Mouse (Mus musculus): ENCODE measurements around the gene Nrm. TPM values are rescaled to one million over a fixed set of nuclear protein-coding genes. Genes with fewer than 3 reads are reported as not detected.
"Not testable (repeated sequence)": the region's sequence is repeated elsewhere in the genome, so short reads cannot be mapped to it uniquely, and the experiment has no call there.

Gene Nrm
- total RNA-seq, 2 experiments from 2014 or later, result 82.8 to 114 TPM

DNA sequence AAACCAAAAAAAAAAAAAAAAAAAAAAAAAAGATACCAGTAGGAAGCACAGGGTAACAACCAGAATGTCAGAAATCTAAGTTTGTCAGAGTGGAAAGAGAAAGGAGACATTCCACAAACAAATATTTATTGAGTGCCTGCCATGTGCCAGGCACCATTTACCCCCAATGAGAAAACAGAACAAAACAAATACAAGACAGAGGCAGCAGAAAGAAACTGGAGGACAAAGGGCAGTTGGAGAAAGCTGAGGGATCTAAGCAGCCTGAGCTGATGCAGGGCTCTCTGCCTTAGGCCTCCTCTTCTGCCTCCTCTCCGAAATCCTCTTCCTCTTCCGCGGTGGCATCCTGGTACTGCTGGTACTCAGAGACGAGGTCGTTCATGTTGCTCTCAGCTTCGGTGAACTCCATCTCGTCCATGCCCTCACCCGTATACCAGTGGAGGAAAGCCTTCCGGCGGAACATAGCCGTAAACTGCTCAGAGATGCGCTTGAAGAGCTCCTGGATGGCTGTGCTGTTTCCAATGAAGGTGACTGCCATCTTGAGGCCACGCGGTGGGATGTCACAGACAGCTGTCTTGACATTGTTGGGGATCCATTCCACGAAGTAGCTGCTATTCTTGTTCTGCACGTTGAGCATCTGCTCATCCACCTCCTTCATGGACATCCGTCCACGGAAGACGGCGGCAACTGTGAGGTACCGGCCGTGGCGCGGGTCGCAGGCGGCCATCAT is 26.3 kb upstream of the Nrm start:
- no peak for ATAC-seq (ENCODE audit: poor library complexity, severe bottlenecking)

DNA sequence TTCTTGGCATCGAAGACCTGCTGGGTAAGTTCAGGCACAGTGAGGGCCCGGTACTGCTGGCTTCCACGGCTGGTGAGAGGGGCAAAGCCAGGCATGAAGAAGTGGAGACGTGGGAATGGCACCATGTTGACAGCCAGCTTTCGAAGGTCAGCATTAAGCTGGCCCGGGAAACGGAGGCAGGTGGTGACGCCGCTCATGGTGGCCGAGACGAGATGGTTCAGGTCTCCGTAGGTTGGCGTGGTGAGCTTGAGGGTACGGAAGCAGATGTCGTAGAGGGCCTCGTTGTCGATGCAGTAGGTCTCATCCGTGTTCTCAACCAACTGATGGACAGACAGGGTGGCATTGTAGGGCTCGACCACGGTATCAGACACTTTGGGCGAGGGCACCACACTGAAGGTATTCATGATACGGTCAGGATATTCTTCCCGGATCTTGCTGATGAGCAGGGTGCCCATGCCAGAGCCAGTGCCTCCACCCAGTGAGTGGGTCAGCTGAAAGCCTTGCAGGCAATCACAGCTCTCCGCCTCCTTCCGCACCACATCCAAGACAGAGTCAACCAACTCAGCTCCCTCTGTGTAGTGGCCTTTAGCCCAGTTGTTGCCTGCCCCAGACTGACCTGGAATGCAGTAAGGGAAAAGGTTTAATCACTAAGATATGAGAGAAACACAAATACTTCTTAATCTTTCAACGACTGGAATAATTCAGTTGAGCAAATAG is 25.5 kb upstream of the Nrm start:
- no peak for ATAC-seq (ENCODE audit: poor library complexity, severe bottlenecking)

DNA sequence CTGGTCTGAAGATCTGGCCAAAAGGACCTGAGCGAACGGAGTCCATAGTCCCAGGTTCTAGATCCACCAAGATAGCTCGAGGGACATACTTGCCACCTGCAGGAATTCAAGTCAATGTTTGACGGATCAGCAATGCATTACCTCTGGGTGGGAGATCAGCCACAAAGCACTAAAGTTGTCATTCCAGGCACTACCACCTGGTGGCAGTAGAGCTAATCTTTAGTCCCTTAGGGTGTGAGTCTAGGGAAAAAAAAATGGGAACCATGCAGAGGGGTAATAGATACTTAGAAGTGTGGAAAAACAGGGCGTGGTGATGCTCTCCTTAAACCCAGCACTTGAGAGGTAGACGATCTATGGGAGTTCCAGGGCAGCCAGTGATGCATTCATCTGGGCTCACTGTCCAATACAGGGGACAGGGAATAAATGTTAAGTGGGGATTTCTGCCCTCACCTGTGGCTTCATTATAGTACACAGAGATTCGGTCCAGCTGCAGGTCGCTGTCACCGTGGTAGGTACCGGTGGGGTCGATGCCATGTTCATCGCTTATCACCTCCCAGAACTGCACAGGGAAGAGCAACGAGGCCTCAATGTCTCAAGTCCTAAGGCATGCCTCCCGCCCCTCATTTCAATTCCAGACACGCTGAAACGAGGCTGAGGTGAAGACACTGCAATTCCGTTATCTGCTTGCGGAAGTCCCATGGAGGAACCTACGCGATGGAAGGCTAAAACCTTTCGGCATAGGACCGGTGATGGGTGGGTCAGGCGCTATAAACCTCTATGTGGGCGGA is 24.7 kb upstream of the Nrm start:
- ATAC-seq (ENCODE audit: poor library complexity, severe bottlenecking), result peak; percentile 38

DNA sequence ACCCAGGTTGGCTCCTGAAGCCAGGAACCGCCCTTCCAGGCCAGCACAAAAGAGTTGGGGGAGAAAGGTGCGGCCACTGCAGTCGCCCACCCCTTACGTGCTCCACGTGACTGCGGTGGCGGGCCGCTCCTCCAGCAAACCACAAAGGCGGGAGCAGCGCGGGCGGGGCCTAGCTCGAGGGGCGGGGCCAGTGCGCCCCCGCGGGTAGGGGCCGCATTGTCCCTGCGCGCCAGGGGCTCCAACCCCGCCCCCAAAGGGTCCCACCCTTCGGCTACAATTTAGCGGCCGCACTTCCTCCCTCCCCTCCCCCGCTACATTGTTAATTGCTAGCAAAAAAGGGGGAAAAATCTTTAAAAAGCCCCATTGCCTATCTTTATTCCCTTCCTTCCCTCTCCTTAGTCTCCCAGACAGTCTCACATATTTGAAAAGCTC is 24.1 kb upstream of the Nrm start:
- ATAC-seq (ENCODE audit: poor library complexity, severe bottlenecking), result peak; percentile 9; the same call in 1 of the 2 replicates

DNA sequence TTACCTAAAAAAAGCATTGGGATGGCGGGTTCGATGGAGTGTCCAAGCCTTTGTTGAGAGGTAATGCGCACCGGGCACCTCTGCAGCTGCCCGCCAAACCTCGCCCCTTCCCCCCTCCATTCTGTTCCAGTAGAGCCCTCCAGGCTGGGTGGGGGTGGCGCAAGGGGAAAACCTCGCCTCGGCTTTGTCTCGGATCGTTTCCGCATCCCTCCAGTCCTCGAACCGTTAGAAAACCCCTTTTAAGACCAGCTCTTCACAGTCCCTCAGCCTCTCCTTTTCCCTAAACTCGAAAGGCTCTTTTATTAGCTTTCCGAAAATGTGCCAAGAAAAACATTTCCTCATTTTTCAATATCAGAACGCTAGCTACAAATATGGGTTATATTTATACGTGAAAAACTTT is 23.6 kb upstream of the Nrm start:
- ATAC-seq (ENCODE audit: poor library complexity, severe bottlenecking), result no peak

DNA sequence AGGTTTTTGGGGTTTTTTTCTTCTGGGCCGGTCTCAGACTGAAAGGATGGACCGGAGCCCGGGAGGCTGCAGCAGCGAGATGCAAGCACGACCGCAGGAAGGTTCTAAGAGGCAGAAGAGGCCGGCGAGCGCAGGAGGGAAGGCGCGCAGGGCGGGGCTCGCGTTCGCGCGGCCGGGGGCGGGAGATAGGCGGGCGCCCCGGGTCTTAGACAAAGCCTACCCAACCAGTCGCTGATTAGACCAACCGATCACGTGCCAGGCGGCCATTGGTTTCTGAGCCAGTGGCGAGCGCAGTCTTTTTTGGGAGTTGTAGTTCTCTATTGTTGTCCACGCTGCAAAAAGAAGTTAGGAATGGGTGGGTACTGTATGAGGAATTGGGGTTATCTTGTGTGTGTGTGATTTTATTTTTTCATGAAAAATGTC is 23.0 kb upstream of the Nrm start, which contains the start of gene Tubb5:
Tubb5 (minus strand) TSS at position 185 of the 423 bp plus-strand sequence.
- peak; percentile 61 for ATAC-seq (ENCODE audit: poor library complexity, severe bottlenecking)

DNA sequence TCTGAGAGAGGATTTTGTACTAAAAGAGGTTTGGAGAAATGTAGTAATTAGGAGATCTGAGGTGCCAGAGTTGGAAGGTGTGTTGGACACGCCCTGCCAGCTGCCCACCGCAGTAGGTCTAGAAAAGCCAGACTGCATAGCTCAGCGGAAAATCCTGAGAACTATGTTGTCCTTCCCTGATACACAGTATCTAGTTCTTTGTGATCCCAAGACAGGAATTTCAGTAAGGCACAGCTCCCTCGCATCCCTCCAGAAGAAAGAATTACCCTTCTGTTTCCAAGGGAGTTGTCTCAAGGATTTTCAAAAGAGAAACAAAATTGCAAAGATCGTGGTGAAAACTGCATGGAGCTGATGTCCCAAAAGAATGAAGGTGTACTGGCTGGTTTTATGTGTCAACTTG is 22.5 kb upstream of the Nrm start:
- ATAC-seq (ENCODE audit: poor library complexity, severe bottlenecking), result no peak

DNA sequence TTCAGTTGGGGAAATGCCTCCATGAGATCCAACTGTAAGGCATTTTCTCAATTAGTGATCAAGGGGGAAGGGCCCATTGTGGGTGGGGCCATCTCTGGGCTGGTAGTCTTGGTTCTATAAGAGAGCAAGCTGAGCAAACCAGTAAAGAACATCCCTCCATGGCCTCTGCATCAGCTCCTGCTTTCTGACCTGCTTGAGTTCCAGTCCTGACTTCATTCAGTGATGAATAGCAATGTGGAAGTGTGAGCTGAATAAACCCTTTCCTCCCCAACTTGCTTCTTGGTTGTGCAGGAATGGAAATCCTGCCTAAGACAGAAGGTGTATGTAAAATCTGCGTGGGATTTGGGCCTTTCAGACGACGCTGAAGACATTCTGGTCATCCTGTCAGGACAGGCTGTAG is 22.1 kb upstream of the Nrm start:
- ATAC-seq (ENCODE audit: poor library complexity, severe bottlenecking), result not testable (repeated sequence)

DNA sequence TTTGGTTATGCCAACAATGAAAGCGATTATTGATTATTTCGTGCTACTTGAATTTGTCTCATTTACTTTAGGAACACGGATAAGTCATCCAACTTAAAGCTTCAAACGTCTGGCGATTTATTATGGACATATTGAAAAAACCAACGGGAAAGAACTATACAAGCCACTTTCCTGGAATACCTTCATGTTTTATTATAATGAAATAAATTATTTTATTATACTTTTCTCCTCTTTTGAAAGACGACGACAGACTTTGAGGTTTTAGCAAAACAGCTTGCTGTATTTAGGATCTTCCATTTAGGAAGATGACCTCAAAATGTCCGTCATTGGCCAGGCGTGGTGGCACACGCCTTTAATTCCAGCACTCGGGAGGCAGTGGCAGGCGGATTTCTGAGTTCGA is 20.6 kb upstream of the Nrm start:
- ATAC-seq (ENCODE audit: poor library complexity, severe bottlenecking), result no peak

DNA sequence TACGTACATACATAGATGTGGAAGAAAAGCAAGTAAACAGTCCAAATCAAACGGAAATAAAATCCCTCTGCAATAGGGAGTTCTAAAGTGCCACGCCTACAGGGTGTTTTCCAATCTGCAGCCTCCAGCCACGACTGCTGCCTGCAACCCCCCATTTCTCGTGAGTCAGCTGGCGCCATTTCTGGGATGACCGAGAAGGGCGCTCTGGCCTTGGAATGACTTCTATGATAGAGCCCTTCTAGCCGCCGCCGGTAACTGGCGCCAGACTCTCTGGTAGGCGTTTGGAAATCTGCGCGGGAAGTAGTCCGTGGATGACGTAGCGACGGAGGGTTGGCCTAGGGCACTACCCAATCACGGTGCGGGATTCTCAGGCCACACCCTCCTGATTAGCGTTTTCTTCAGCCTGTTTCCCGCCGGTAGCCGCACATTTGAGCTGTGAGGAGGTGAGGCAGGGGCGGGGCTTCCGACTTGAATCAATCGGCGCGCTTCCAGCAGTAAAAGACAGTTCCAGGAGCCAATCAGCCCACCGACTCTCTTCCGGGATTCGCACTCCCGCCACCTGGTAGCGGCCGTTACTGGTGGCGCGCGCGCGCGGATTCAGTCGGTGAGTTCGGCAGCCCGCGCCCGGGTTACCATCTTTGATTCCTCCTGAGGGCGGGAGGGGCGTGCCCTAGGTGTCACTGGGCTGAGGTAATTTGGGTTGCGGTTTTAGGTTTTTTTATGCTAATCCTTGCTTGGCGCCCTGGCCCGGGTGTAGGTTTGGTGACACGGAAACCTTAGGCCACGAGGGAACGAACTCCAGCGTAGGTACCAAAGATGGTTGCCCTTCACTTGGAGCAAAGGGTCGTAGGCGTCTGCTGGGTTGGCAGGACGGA is 19.8 kb upstream of the Nrm start, which contains the start of gene Mdc1:
Mdc1 (plus strand) TSS at position 440 of the 875 bp plus-strand sequence.
- ATAC-seq (ENCODE audit: poor library complexity, severe bottlenecking), result peak; percentile 82

DNA sequence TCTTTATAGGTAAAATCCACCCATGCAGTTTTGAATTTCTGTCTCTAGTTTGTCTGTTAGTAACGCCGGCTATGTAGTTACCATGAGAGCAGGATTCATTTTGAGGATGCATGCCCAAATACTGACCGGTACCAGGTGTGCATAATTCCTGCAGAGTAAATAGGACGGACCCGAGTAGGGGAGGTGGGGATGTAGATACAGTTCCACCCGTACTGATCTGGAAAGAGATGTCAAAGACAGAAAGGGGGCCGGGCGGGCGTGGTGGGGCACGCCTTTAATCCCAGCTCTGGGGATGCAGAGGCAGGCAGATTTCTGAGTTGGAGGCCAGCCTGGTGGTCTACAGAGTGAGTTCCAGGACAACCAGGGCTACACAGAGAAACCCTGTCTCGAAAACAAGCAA is 19.1 kb upstream of the Nrm start:
- no peak for ATAC-seq (ENCODE audit: poor library complexity, severe bottlenecking)

DNA sequence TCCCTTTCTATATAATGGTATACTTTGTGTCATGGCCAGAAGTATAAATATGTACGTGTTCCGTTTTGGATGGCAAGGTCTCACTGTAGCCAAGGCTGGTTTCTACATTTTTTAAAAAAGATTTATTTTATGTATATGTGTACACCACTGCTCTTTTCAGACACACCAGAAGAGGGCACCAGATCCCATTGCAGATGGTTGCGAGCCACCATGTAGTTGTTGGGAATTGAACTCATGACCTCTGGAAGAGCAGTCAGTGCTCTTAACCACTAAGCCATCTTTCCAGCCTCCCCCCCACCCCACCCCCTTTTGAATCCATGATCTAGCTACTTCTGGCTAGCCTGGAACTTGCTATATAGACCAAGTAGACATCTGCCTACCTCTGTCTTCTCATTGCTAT is 17.6 kb upstream of the Nrm start:
- ATAC-seq (ENCODE audit: poor library complexity, severe bottlenecking), result no peak

DNA sequence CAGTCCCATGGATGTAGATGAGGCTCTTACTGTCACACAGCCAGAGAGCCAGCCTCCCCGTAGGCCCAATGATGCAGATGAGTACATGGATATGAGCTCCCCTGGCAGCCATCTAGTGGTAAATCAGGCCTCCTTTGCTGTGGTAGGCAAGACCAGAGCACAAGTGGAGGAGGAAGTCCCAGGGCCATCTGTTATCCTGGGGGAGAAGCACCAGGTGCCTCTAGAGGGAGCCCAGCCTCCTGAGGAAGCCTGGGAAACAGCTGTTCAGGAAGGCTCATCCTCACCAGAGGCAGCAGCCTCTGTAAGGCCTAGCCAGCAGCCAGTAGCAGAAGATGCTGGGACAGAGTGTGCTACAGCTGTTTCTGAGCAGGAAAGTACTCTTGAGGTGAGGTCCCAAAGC is 13.0 kb upstream of the Nrm start:
- no peak for ATAC-seq (ENCODE audit: poor library complexity, severe bottlenecking)

DNA sequence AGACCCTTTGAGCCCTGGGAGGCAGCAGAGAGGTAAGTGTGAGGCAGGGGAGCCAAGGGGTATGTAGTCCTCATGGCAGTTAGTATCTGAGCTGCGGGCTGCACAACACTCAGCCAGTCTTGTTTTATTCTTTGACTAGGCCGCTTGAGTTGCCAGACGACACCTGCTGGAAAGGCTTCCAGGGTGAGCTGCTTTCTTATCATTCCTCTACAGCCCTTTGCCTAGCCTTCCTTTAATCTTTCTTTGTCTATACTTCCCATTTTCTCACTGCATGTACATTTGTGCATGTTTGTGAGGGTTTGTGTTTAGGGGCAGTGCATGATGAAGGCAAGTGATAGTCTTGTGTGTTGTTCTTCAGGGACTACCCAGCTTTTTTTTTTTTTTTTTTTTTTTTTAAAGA is 10.1 kb upstream of the Nrm start:
- ATAC-seq (ENCODE audit: poor library complexity, severe bottlenecking), result no peak

DNA sequence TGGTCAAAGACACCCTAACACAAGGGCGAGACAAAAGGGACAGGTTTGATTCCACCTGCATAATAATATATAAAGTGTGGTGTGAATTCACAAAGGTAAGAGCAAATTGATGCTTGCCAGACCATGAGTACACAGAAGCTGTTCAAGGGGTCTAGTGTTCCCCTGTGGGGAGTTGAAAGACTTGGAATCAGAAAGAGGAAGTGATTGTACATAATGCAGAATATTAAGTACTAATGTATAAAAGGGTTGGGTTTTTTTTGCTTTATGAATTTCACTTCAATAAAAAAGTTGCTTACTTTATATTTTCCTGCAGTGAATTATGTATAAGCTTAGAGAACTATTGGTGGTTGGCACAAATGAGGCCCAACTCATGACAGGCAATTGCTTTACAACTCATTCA is 1.7 kb upstream of the Nrm start:
- no peak for ATAC-seq (ENCODE audit: poor library complexity, severe bottlenecking)

DNA sequence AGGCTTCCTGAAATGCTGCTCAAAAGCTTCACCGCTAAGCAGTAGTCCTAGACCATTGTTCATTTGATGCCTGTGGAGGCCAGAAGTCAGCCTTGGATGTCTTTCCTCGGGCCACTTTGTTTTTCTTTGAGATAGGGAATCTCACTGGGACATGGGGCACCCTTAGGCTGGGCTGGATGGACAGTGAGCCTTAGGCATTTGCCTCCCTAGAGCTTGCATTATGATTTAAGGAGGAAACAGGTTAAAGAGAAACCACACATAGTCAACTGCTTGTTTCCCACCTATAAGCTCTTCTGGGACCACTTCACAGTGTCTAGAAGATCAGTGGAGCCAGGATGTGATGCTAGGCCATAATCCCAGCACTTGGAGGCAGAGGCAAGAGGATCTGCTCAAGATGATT is 1.3 kb upstream of the Nrm start:
- ATAC-seq (ENCODE audit: poor library complexity, severe bottlenecking), result no peak

DNA sequence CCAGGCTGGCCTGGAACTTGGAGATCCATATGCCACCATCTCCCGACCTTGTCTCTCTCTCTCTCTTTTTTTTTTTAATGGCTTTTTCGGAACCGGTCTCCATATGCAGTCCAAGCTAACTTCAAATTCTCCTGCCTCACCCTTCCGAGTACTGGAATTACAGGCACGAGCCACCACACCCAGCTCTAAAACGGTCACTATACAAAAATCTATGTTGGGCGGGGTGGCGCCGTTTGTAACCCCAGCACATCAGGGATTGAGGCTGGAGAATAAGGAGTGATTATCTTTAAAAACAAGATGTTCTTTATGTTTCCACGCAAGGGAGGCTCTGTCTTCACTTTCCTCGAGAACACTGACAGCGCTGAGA is 304 bp upstream of the Nrm start:
- no peak for ATAC-seq (ENCODE audit: poor library complexity, severe bottlenecking)

DNA sequence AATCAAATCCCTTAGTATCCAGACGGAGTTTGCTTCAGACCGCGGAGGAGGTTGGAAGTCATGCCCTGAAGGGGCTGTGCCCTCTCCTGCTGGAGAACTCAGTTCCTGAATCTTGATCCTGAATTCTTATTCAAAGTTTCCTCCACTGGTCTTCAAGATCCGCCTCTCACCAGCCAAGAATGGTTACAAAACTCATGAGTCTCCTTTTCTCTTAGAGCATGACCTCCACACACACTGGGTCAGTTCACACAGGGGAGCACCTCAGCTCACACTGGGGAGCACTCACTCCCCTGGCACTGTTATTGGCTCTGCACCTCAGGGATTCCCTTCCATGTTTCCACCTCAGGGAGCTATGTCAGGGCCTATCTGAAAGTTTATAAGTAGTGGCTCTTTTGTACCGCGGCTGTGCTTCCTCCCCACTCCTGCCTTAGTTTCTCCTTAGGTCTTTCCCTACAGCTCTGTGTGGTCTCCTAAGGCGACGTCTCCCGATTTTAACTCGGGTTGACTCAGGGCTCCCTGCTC is 3.8 kb downstream of the Nrm start:
- ATAC-seq (ENCODE audit: poor library complexity, severe bottlenecking), result no peak

DNA sequence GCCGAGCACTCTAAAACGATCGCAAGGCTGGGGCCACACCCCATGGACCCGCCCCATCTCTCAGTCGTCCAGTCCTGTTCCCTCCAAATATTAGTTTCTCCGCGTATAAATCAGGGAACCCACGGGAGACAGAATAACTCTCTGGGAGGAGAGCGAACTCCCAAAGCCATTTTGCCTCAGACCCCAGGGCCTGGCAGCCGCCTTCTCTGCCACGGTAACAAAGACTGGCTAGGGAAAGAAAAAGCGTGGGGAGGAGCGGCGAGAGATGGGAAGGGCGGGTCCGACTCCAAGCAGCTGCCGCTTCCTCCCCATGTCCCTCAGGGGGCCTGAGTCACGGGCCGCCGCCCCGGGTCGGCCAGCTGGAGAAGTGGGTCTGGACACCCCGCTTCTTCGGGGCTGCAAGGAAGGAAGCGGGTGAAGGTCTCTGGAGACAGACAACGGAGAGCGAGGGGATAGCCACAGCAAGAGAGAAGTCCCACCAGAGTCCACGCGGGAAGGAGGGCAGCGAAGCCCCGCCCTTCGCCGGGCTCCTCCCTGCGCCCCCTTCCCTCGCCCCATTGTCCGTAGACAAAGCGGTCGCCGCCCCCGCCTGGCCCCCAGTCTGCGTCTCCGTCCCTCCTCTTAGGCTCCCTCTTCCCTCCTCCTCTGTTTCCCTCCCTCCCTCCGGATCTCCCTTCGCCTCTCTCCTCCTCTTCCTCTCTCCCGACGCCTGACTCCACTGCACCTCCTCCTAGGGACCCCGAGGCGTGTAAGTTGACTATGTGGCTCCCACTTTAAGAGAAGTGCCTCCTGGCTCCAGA is 4.6 kb downstream of the Nrm start, which contains the start of gene Ppp1r18:
Ppp1r18 (plus strand) TSS at position 113 of the 800 bp plus-strand sequence.
- ATAC-seq (ENCODE audit: poor library complexity, severe bottlenecking), result peak; percentile 25
